Mouse (Mus musculus) erythroblast, embryonic 14.5 days (primary cell): ENCODE measurements around the gene Lpgat1. TPM values are rescaled to one million over a fixed set of nuclear protein-coding genes. Genes with fewer than 3 reads are reported as not detected.

Experiments
- H3K27me3 ChIP-seq: 2 replicates; pipeline ENCODE4 v1.6.1; 2012; ENCODE audit warnings: inconsistent platforms; ENCODE audit not compliant: control insufficient read depth
- H3K36me3 ChIP-seq: 2 replicates; pipeline ENCODE4 v1.6.1; 2012; ENCODE audit warnings: mild to moderate bottlenecking, inconsistent platforms; ENCODE audit not compliant: control insufficient read depth
- H3K4me1 ChIP-seq: 2 replicates; pipeline ENCODE4 v1.6.1; 2012; ENCODE audit warnings: inconsistent platforms; ENCODE audit not compliant: control insufficient read depth
- H3K4me3 ChIP-seq: replicated peaks from 2 replicates; pipeline ENCODE3; 2012; ENCODE audit warnings: moderate library complexity, mild to moderate bottlenecking, inconsistent platforms
- H3K9me3 ChIP-seq: 2 replicates; pipeline ENCODE4 v1.6.1; 2012; ENCODE audit warnings: low read length, inconsistent platforms, mixed read lengths; ENCODE audit not compliant: control insufficient read depth
- GATA1 ChIP-seq: IDR thresholded peaks from 2 replicates; pipeline ENCODE4 v1.6.1; 2012; ENCODE audit warnings: low read length, inconsistent platforms, mixed read lengths
- TAL1 ChIP-seq: IDR thresholded peaks from 3 replicates; pipeline ENCODE4 v1.6.1; 2012; ENCODE audit warnings: low read length, inconsistent platforms, mixed read lengths
- polyA plus RNA-seq: library from polyadenylated mRNA; stranded (reverse); fragments of >175 nt; gene quantifications from 2 replicates; pipeline ENCODE4 v1.2.3, GENCODE M21; 2012

Gene Lpgat1
- polyA plus RNA-seq, 1 experiment = 0.01 TPM

- Histone ChIP-seq H3K27me3 (no peaks in the 10 kb centered on the region), H3K4me1 (no peaks in the 10 kb centered on the region), H3K9me3 (peaks cover 4% of the 10 kb centered on the region; the same call in 1 of the 2 replicates), H3K4me3 (no peak overlapping the region), H3K36me3 (no peaks in the 10 kb centered on the region)
- TF ChIP-seq GATA1 (no peak), TAL1 (no peak)
Measured at GRCm38 (mm10) chr1:191811774-191812173, 94.1 kb downstream of the Lpgat1 start.

- peaks cover 1% of the 10 kb centered on the region; the same call in 1 of the 2 replicates for H3K4me1 ChIP-seq
- TF ChIP-seq GATA1 (no peak), TAL1 (no peak)
- no peaks in the 10 kb centered on the region for H3K36me3 ChIP-seq
- H3K9me3 ChIP-seq = no peaks in the 10 kb centered on the region
- H3K4me3 ChIP-seq = no peak overlapping the region
- no peaks in the 10 kb centered on the region; the same call in 1 of the 2 replicates for H3K27me3 ChIP-seq
Measured at GRCm38 (mm10) chr1:191812949-191813691, 95.5 kb downstream of the Lpgat1 start.

GRCm38 (mm10) chr1:191814240-191814639 is 96.6 kb downstream of the Lpgat1 start:
- no peak overlapping the region for H3K4me3 ChIP-seq
- TF ChIP-seq GATA1 (no peak), TAL1 (no peak)

GRCm38 (mm10) chr1:191814935-191815334 is 97.3 kb downstream of the Lpgat1 start:
- peaks cover 9% of the 10 kb centered on the region for H3K27me3 ChIP-seq
- TF ChIP-seq TAL1 (no peak), GATA1 (no peak)
- H3K9me3 ChIP-seq = no peaks in the 10 kb centered on the region

More at GRCm38 (mm10) chr1:191814240-191814639, 96.6 kb downstream of the Lpgat1 start:
- Histone ChIP-seq H3K36me3 (no peaks in the 10 kb centered on the region), H3K27me3 (peaks cover 2% of the 10 kb centered on the region), H3K4me1 (peaks cover 1% of the 10 kb centered on the region; the same call in 1 of the 2 replicates), H3K9me3 (no peaks in the 10 kb centered on the region)

GRCm38 (mm10) chr1:191816596-191816995 is 99.0 kb downstream of the Lpgat1 start:
- Histone ChIP-seq H3K4me1 (peaks cover 8% of the 10 kb centered on the region), H3K4me3 (no peak overlapping the region), H3K27me3 (peaks cover 18% of the 10 kb centered on the region), H3K36me3 (no peaks in the 10 kb centered on the region), H3K9me3 (no peaks in the 10 kb centered on the region)
- TF ChIP-seq TAL1 = no peak
- TF ChIP-seq GATA1 = no peak

More at GRCm38 (mm10) chr1:191814935-191815334, 97.3 kb downstream of the Lpgat1 start:
- no peaks in the 10 kb centered on the region for H3K36me3 ChIP-seq
- H3K4me3 ChIP-seq = no peak overlapping the region
- peaks cover 1% of the 10 kb centered on the region; the same call in 1 of the 2 replicates for H3K4me1 ChIP-seq

- no peak for TF ChIP-seq TAL1
- no peak for TF ChIP-seq GATA1
- Histone ChIP-seq H3K4me3 (no peak overlapping the region), H3K9me3 (no peaks in the 10 kb centered on the region)
Measured at GRCm38 (mm10) chr1:191817418-191818144, 99.9 kb downstream of the Lpgat1 start.

GRCm38 (mm10) chr1:191818145-191818631 is 100.6 kb downstream of the Lpgat1 start:
- no peak overlapping the region for H3K4me3 ChIP-seq
- no peaks in the 10 kb centered on the region for H3K9me3 ChIP-seq
- TF ChIP-seq GATA1 (no peak), TAL1 (no peak)
- peaks cover 19% of the 10 kb centered on the region for H3K4me1 ChIP-seq
- peaks cover 13% of the 10 kb centered on the region for H3K36me3 ChIP-seq
- H3K27me3 ChIP-seq = peaks cover 18% of the 10 kb centered on the region

More at GRCm38 (mm10) chr1:191817418-191818144, 99.9 kb downstream of the Lpgat1 start:
- H3K27me3 ChIP-seq = peaks cover 18% of the 10 kb centered on the region
- H3K4me1 ChIP-seq = peaks cover 16% of the 10 kb centered on the region
- peaks cover 7% of the 10 kb centered on the region for H3K36me3 ChIP-seq

GRCm38 (mm10) chr1:191819026-191819425 is 101.4 kb downstream of the Lpgat1 start:
- no peak for TF ChIP-seq GATA1
- TF ChIP-seq TAL1 = no peak
- Histone ChIP-seq H3K36me3 (peaks cover 21% of the 10 kb centered on the region), H3K27me3 (peaks cover 18% of the 10 kb centered on the region), H3K4me1 (peaks cover 21% of the 10 kb centered on the region), H3K4me3 (no peak overlapping the region), H3K9me3 (no peaks in the 10 kb centered on the region)

GRCm38 (mm10) chr1:191820951-191821325 is 103.3 kb downstream of the Lpgat1 start:
- peaks cover 23% of the 10 kb centered on the region for H3K4me1 ChIP-seq
- no peak for TF ChIP-seq TAL1
- no peak for TF ChIP-seq GATA1
- H3K9me3 ChIP-seq = no peaks in the 10 kb centered on the region
- H3K4me3 ChIP-seq = peak overlapping the region; percentile 82
- H3K36me3 ChIP-seq = peaks cover 40% of the 10 kb centered on the region
- peaks cover 18% of the 10 kb centered on the region for H3K27me3 ChIP-seq
